Mouse (Mus musculus): ENCODE results near the gene Tinf2. TPM values are rescaled to one million over a fixed set of nuclear protein-coding genes. Genes with fewer than 3 reads are reported as not detected.

The Tinf2 gene
- polyA plus RNA-seq, 1 experiment from 2014 or later, result 32.6 TPM

GRCm38 (mm10) chr14:55721700-55722437 is 40.2 kb upstream of the Tinf2 start, which contains the start of gene Rabggta:
Rabggta (minus strand) TSS chr14:55722263.
- Histone ChIP-seq H3K4me3 (replicated peaks; ENCODE audit: low read length) (peak within 1 kb of the TSS; percentile 68), H3K27ac (ENCODE audit: low read length) (peak within 1 kb of the TSS; percentile 74), H3K27me3 (replicated peaks; ENCODE audit: control insufficient read depth, insufficient read depth, low read length) (no peaks in the 10 kb centered on the region), H3K4me1 (replicated peaks; ENCODE audit: control insufficient read depth, insufficient read depth, low read length) (peaks cover 11% of the 10 kb centered on the region), H3K9ac (replicated peaks; ENCODE audit: low read depth, low read length) (peak within 1 kb of the TSS; percentile 80), H3K36me3 (ENCODE audit: control insufficient read depth, insufficient read depth) (peaks cover 2% of the 10 kb centered on the region; the same call in 1 of the 2 replicates), H3K9me3 (ENCODE audit: control insufficient read depth, low read length) (no peaks in the 10 kb centered on the region), H3K4me2 (ENCODE audit: low read length) (peak within 1 kb of the TSS; percentile 78)
- peak; percentile 96 for ATAC-seq
- WGBS, result under 1% methylated on average over 50 of the region's 50 CpGs

DNA sequence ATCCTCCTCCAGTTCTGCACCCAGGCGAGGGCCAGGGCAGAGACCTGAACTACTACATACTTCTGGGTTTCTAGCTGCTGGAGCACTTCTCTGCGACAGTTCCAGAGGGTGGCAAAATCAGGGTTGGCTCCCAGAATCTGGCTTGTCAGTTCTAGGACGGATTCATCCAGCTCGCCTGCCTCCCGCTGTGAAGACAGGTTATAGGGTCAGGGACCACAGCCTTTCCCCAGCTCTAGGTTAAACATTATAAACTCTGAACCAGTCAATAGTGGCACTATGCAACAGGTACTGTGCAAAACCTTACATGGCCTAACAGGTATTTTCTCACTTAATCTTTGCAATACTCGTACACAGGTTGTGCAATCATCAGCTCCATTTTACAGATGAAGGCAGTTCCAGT is 39.5 kb upstream of the Tinf2 start:
- H3K27ac ChIP-seq (ENCODE audit: low read length), result no peak overlapping the region

DNA sequence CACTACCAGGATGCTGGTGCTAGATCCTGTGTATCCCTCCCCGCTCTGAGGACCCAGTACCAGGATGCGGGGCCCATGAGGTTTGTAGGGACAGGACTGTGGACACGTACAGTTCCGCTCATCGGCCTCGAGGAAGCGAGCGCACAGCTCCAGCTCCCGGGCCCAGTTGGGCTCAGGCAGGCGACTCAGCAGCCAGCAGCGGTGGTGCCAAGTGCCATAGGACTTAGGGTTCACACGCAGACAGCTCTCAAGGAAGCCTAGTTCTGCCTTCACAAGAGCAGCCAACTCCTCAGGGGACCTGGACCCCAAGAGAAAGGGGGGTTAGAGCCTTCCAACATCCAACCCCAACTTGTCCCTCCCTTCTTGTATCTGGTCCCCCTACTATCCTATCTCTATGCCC is 39.0 kb upstream of the Tinf2 start:
- H3K4me2 ChIP-seq (ENCODE audit: low read length), result no peak overlapping the region; the same call in 1 of the 2 replicates
- H3K36me3 ChIP-seq (ENCODE audit: control insufficient read depth, insufficient read depth), result peaks cover 2% of the 10 kb centered on the region; the same call in 1 of the 2 replicates
- H3K4me3 ChIP-seq (replicated peaks; ENCODE audit: low read length), result no peak overlapping the region
- H3K27ac ChIP-seq (ENCODE audit: low read length), result no peak overlapping the region
- ATAC-seq, result no peak
- H3K9ac ChIP-seq (replicated peaks; ENCODE audit: low read depth, low read length), result no peak overlapping the region
- peaks cover 11% of the 10 kb centered on the region for H3K4me1 ChIP-seq (replicated peaks; ENCODE audit: control insufficient read depth, insufficient read depth, low read length)
- 95% methylated on average over 12 of the region's 12 CpGs for WGBS
- no peaks in the 10 kb centered on the region for H3K27me3 ChIP-seq (replicated peaks; ENCODE audit: control insufficient read depth, insufficient read depth, low read length)
- no peaks in the 10 kb centered on the region for H3K9me3 ChIP-seq (ENCODE audit: control insufficient read depth, low read length)

More for the DNA sequence above, 39.5 kb upstream of the Tinf2 start:
- 83% methylated on average over 6 of the region's 6 CpGs for WGBS
- no peak for ATAC-seq
- H3K4me1 ChIP-seq (replicated peaks; ENCODE audit: control insufficient read depth, insufficient read depth, low read length), result peaks cover 11% of the 10 kb centered on the region
- H3K9ac ChIP-seq (replicated peaks; ENCODE audit: low read depth, low read length), result no peak overlapping the region; the same call in 1 of the 2 replicates
- peaks cover 2% of the 10 kb centered on the region; the same call in 1 of the 2 replicates for H3K36me3 ChIP-seq (ENCODE audit: control insufficient read depth, insufficient read depth)
- H3K4me2 ChIP-seq (ENCODE audit: low read length), result peak overlapping the region; percentile 78
- no peaks in the 10 kb centered on the region for H3K27me3 ChIP-seq (replicated peaks; ENCODE audit: control insufficient read depth, insufficient read depth, low read length)
- peak overlapping the region; percentile 68 for H3K4me3 ChIP-seq (replicated peaks; ENCODE audit: low read length)
- no peaks in the 10 kb centered on the region for H3K9me3 ChIP-seq (ENCODE audit: control insufficient read depth, low read length)

DNA sequence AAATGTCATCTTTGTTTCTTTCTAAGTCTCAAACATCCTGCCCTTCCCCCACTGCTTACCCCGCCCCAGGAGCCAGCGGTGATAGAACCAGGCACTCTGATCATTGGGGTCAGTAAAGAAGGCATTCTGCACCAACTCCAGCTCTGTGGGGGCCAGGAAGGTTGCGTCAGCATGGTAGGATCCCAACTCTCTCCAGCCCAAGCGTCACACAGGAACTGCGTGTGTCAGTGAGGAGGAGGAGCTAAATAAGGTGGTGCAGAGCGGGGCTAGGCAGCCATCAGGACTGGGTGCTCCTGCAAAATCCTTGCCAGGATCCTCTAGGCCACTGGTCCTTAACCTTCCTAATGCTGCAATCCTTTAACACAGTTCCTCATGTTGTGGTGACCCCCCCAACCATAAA is 38.1 kb upstream of the Tinf2 start:
- Histone ChIP-seq H3K36me3 (ENCODE audit: control insufficient read depth, insufficient read depth) (peaks cover 2% of the 10 kb centered on the region; the same call in 1 of the 2 replicates), H3K4me1 (replicated peaks; ENCODE audit: control insufficient read depth, insufficient read depth, low read length) (peaks cover 11% of the 10 kb centered on the region), H3K4me2 (ENCODE audit: low read length) (no peak overlapping the region), H3K27me3 (replicated peaks; ENCODE audit: control insufficient read depth, insufficient read depth, low read length) (no peaks in the 10 kb centered on the region), H3K9me3 (ENCODE audit: control insufficient read depth, low read length) (no peaks in the 10 kb centered on the region), H3K9ac (replicated peaks; ENCODE audit: low read depth, low read length) (no peak overlapping the region), H3K4me3 (replicated peaks; ENCODE audit: low read length) (no peak overlapping the region), H3K27ac (ENCODE audit: low read length) (no peak overlapping the region)
- ATAC-seq, result no peak
- WGBS, result 92% methylated on average over 6 of the region's 6 CpGs

DNA sequence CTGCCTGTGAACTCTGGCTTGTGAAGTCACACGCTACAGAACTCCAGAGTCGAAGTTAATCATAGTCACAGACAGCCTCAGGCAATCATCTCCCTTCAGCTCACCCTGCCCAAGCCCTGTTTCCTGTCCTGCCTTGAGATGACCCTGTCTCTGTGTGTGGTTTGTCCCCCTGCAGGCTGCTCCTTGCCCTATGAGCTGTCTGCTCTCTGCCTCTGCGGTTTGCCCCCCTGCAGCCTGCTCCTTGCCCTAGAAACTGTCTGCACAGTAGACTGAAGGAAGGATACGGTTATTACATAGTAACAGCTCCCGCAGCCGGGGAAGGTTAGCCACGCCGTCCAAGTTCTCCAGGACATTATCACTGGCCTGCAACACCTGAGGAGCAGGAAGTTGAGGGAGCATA is 35.3 kb upstream of the Tinf2 start:
- ATAC-seq, result no peak
- Histone ChIP-seq H3K4me1 (replicated peaks; ENCODE audit: control insufficient read depth, insufficient read depth, low read length) (peaks cover 8% of the 10 kb centered on the region), H3K4me3 (replicated peaks; ENCODE audit: low read length) (no peak overlapping the region), H3K27ac (ENCODE audit: low read length) (no peak overlapping the region), H3K9ac (replicated peaks; ENCODE audit: low read depth, low read length) (no peak overlapping the region), H3K36me3 (ENCODE audit: control insufficient read depth, insufficient read depth) (peaks cover 2% of the 10 kb centered on the region; the same call in 1 of the 2 replicates), H3K27me3 (replicated peaks; ENCODE audit: control insufficient read depth, insufficient read depth, low read length) (peaks cover 2% of the 10 kb centered on the region; the same call in 1 of the 2 replicates), H3K4me2 (ENCODE audit: low read length) (no peak overlapping the region), H3K9me3 (ENCODE audit: control insufficient read depth, low read length) (no peaks in the 10 kb centered on the region)
- WGBS, result 93% methylated on average over 8 of the region's 8 CpGs

GRCm38 (mm10) chr14:55716271-55716670 is 34.7 kb upstream of the Tinf2 start:
- Histone ChIP-seq H3K4me3 (replicated peaks; ENCODE audit: low read length) (no peak overlapping the region), H3K9ac (replicated peaks; ENCODE audit: low read depth, low read length) (no peak overlapping the region), H3K4me1 (replicated peaks; ENCODE audit: control insufficient read depth, insufficient read depth, low read length) (peaks cover 4% of the 10 kb centered on the region), H3K36me3 (ENCODE audit: control insufficient read depth, insufficient read depth) (peaks cover 2% of the 10 kb centered on the region; the same call in 1 of the 2 replicates), H3K27me3 (replicated peaks; ENCODE audit: control insufficient read depth, insufficient read depth, low read length) (peaks cover 2% of the 10 kb centered on the region; the same call in 1 of the 2 replicates), H3K9me3 (ENCODE audit: control insufficient read depth, low read length) (no peaks in the 10 kb centered on the region), H3K27ac (ENCODE audit: low read length) (no peak overlapping the region), H3K4me2 (ENCODE audit: low read length) (no peak overlapping the region)
- WGBS, result 94% methylated on average over 6 of the region's 6 CpGs
- ATAC-seq, result no peak

- no peaks in the 10 kb centered on the region for H3K9me3 ChIP-seq (ENCODE audit: control insufficient read depth, low read length)
- no peak overlapping the region for H3K4me3 ChIP-seq (replicated peaks; ENCODE audit: low read length)
- WGBS, result 38% methylated on average over 6 of the region's 6 CpGs
- no peak for ATAC-seq
- no peak overlapping the region for H3K4me2 ChIP-seq (ENCODE audit: low read length)
- no peak overlapping the region for H3K27ac ChIP-seq (ENCODE audit: low read length)
- no peaks in the 10 kb centered on the region for H3K4me1 ChIP-seq (replicated peaks; ENCODE audit: control insufficient read depth, insufficient read depth, low read length)
- H3K36me3 ChIP-seq (ENCODE audit: control insufficient read depth, insufficient read depth), result peaks cover 2% of the 10 kb centered on the region; the same call in 1 of the 2 replicates
- no peak overlapping the region for H3K9ac ChIP-seq (replicated peaks; ENCODE audit: low read depth, low read length)
- H3K27me3 ChIP-seq (replicated peaks; ENCODE audit: control insufficient read depth, insufficient read depth, low read length), result peaks cover 2% of the 10 kb centered on the region; the same call in 1 of the 2 replicates
Measured at GRCm38 (mm10) chr14:55714893-55715292, 33.3 kb upstream of the Tinf2 start.

DNA sequence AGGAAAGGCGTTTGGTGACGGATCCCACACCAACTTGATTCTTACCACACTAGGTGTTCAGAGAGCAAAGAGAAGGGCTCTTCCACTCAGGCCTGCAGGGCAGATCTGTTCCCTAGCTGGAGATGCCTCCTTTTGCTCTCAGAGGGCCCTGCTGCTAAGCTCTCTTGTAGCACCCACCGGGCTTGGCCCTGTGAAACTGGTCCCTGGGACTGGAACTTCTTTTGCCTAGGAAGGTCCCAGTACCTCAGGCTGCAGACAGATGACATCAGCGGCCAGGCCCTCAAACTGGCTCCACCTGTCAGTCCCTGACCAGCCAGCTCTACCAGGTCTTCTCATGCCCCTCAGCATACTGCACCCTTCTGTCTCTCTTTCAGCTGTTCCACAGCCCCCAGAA is 32.1 kb upstream of the Tinf2 start, which contains the start of gene Tgm1:
Tgm1 (minus strand) TSS at position 198 of the 394 bp plus-strand sequence.
- ATAC-seq, result no peak
- no peak within 1 kb of the TSS for H3K27ac ChIP-seq (ENCODE audit: low read length)
- H3K27me3 ChIP-seq (replicated peaks; ENCODE audit: control insufficient read depth, insufficient read depth, low read length), result peaks cover 2% of the 10 kb centered on the region; the same call in 1 of the 2 replicates
- no peaks in the 10 kb centered on the region for H3K4me1 ChIP-seq (replicated peaks; ENCODE audit: control insufficient read depth, insufficient read depth, low read length)
- peaks cover 2% of the 10 kb centered on the region; the same call in 1 of the 2 replicates for H3K36me3 ChIP-seq (ENCODE audit: control insufficient read depth, insufficient read depth)
- H3K4me2 ChIP-seq (ENCODE audit: low read length), result no peak within 1 kb of the TSS
- H3K9me3 ChIP-seq (ENCODE audit: control insufficient read depth, low read length), result no peaks in the 10 kb centered on the region
- WGBS, result 30% methylated on average over 4 of the region's 4 CpGs
- H3K9ac ChIP-seq (replicated peaks; ENCODE audit: low read depth, low read length), result no peak within 1 kb of the TSS
- H3K4me3 ChIP-seq (replicated peaks; ENCODE audit: low read length), result no peak within 1 kb of the TSS

DNA sequence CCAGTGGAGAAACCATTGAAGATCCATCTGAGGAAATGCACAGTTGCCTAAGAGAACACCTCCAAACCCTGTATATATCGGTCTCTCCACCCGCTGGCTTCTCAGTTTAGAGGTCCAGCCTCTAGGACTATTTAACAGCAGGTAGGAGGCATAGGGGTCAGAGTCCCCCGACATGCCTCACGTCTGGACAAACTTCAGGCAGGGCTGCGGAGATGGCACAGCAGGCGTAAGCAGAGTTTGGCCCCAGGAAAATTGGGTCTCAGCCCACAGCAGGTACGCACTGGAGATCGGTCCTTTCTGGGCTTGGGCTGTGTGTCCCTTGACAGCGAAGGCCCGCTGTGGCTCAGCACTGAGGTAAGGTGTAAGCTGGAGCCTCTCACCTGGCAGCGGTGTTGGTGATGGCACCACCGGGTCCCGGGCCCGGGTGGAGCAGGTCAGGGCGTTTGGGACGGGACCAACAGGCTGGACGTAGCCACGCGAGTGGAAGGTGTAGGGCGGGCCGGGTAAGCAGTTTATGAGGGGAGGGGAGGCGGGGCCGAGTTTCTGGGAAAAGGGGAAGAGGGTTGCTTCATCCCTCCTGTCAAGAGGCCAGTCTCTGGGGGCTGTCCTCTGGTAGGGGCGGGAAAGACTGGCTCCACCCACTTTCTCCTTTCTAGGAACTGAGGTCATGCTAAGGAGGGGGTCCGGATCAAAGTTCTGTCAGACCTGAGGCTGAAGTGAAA is 31.5 kb upstream of the Tinf2 start:
- Histone ChIP-seq H3K27ac (ENCODE audit: low read length) (no peak overlapping the region), H3K4me3 (replicated peaks; ENCODE audit: low read length) (no peak overlapping the region), H3K27me3 (replicated peaks; ENCODE audit: control insufficient read depth, insufficient read depth, low read length) (peaks cover 2% of the 10 kb centered on the region; the same call in 1 of the 2 replicates), H3K9me3 (ENCODE audit: control insufficient read depth, low read length) (no peaks in the 10 kb centered on the region), H3K4me2 (ENCODE audit: low read length) (no peak overlapping the region), H3K36me3 (ENCODE audit: control insufficient read depth, insufficient read depth) (peaks cover 2% of the 10 kb centered on the region; the same call in 1 of the 2 replicates), H3K9ac (replicated peaks; ENCODE audit: low read depth, low read length) (no peak overlapping the region), H3K4me1 (replicated peaks; ENCODE audit: control insufficient read depth, insufficient read depth, low read length) (no peaks in the 10 kb centered on the region)
- WGBS, result 16% methylated on average over 25 of the region's 25 CpGs
- ATAC-seq, result no peak

Measured in forebrain, embryonic 16.5 days (tissue).